Mouse (Mus musculus) liver, postnatal 0 days (tissue): ENCODE measurements around the gene Ccdc88c.

Experiments used
- CTCF ChIP-seq: sonication (generic); IDR thresholded peaks from 2 replicates; pipeline ENCODE4 v1.5.1; 2016; ENCODE audit warnings: antibody characterized with exemption, low read depth
- EP300 ChIP-seq: IDR thresholded peaks from 2 replicates; pipeline ENCODE4 v1.6.1; 2016; ENCODE audit warnings: antibody characterized with exemption, low read depth, mild to moderate bottlenecking

GRCm38 (mm10) chr12:100985793-100986157 lies 43.1 kb downstream of the Ccdc88c start:
- TF ChIP-seq CTCF = no peak
- no peak for TF ChIP-seq EP300
